Mouse (Mus musculus) embryonic fibroblast, embryonic 13.5 days (primary cell): ENCODE results near the gene Trex1.

ENCODE experiments used
- CTCF ChIP-seq: IDR thresholded peaks from 2 replicates; pipeline ENCODE4 v1.5.1; 2011; ENCODE audit warnings: mild to moderate bottlenecking, control low read depth, low read length, moderate library complexity, borderline replicate concordance; ENCODE audit not compliant: insufficient read depth
- POLR2A ChIP-seq: IDR thresholded peaks from 2 replicates; pipeline ENCODE4 v1.6.1; 2011; ENCODE audit warnings: low read depth, mild to moderate bottlenecking, control low read depth, low read length, moderate library complexity

- TF ChIP-seq POLR2A (no peak), CTCF (no peak)
Measured at GRCm38 (mm10) chr9:109008081-109008480, 51.5 kb downstream of the Trex1 start.
